Mouse (Mus musculus) embryonic facial prominence, embryonic 14.5 days (tissue): Measurements from ENCODE around the gene Slc26a9. TPM values are rescaled to one million over a fixed set of nuclear protein-coding genes. Genes with fewer than 3 reads are reported as not detected.
"Not testable (repeated sequence)": the region's sequence is repeated elsewhere in the genome, so short reads cannot be mapped to it uniquely, and the experiment has no call there.

ENCODE experiments used
- ATAC-seq: fragments of 200-750 bp; cut with Nextera tagmentation; 2 replicates; pipeline ENCODE4 v1.8.0; 2017; ENCODE audit warnings: low read depth, moderate number of reproducible peaks, moderate TSS enrichment
- DNase-seq: peaks from one replicate; pipeline ENCODE4 v3.0.0-alpha.2; 2015; ENCODE audit warnings: low spot score
- H3K27ac ChIP-seq: fragments of 300-500 bp; sonication (generic); replicated peaks from 2 replicates; pipeline ENCODE4 v1.5.1; 2014; ENCODE audit warnings: low read depth, mild to moderate bottlenecking, low read length, moderate library complexity
- H3K27me3 ChIP-seq: fragments of 300-500 bp; sonication (generic); replicated peaks from 2 replicates; pipeline ENCODE4 v1.6.1; 2014; ENCODE audit warnings: low read length; ENCODE audit not compliant: control insufficient read depth, insufficient read depth
- H3K36me3 ChIP-seq: fragments of 300-500 bp; sonication (generic); 2 replicates; pipeline ENCODE4 v1.6.1; 2014; ENCODE audit warnings: low read length, mixed read lengths; ENCODE audit not compliant: control insufficient read depth, insufficient read depth
- H3K4me1 ChIP-seq: fragments of 300-500 bp; sonication (generic); 2 replicates; pipeline ENCODE4 v1.6.1; 2014; ENCODE audit warnings: antibody characterized with exemption, low read length; ENCODE audit not compliant: control insufficient read depth, insufficient read depth
- H3K4me2 ChIP-seq: fragments of 300-500 bp; sonication (generic); 2 replicates; pipeline ENCODE4 v1.6.1; 2014; ENCODE audit warnings: low read depth, mild to moderate bottlenecking, low read length, moderate library complexity, mixed read lengths
- H3K4me3 ChIP-seq: fragments of 300-500 bp; sonication (generic); 2 replicates; pipeline ENCODE4 v1.5.1; 2014; ENCODE audit warnings: low read depth, mild to moderate bottlenecking, low read length
- H3K9ac ChIP-seq: fragments of 300-500 bp; sonication (generic); 2 replicates; pipeline ENCODE4 v1.6.1; 2014; ENCODE audit warnings: low read depth, mild to moderate bottlenecking, low read length, moderate library complexity, mixed read lengths
- H3K9me3 ChIP-seq: fragments of 300-500 bp; sonication (generic); 2 replicates; pipeline ENCODE4 v1.6.1; 2016; ENCODE audit warnings: low read length; ENCODE audit not compliant: control insufficient read depth
- WGBS: fragments of 180-500 bp; shearing (Covaris S2); extraction: QIAGEN DNeasy Blood & Tissue Kit; methylation state at CpG from one replicate; pipeline ENCODE4 v1.1.7; 2014; 5-methylcytosine and 5-hydroxymethylcytosine counted together
- polyA plus RNA-seq: library from polyadenylated mRNA; unstranded; fragments of >200 nt; fragmentation: Nextera tagmentation; extraction: Ambion mirVana; gene quantifications from 2 replicates; pipeline ENCODE4 v1.2.1, GENCODE M21; 2014

Gene Slc26a9
- polyA plus RNA-seq, 1 experiment from 2014 or later, result 0.10 TPM

DNA sequence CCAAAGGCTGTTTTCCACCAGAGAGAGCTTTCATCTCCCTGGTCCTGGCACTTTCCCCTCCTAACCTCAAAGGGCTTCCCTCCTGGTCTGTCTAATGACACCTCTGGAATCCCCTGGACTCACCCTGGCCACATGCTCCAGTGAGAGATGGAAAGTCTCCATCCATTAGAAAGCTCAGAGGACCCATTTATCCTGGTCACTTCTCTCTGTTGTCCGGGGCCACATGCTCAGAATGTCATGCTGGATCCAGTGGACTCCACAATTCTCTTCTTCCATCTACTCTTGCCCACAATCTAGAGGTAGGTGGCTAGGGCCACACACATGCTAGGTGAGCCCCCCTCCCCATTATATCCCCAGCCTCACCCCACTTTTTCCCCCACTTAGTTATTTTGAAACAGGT is 65.2 kb downstream of the Slc26a9 start:
- ATAC-seq (no peak), DNase-seq (no peak)
- 79% methylated on average over 1 of the region's 1 CpGs for WGBS

GRCm38 (mm10) chr1:131809651-131810050 is 65.8 kb downstream of the Slc26a9 start:
- Histone ChIP-seq H3K27ac (no peak overlapping the region), H3K36me3 (no peaks in the 10 kb centered on the region), H3K4me3 (no peak overlapping the region), H3K4me1 (no peaks in the 10 kb centered on the region), H3K9me3 (no peaks in the 10 kb centered on the region), H3K4me2 (no peak overlapping the region), H3K9ac (no peak overlapping the region), H3K27me3 (no peaks in the 10 kb centered on the region)
- no peak for ATAC-seq
- 64% methylated on average over 2 of the region's 2 CpGs for WGBS
- DNase-seq, result no peak

More for the DNA sequence above, 65.2 kb downstream of the Slc26a9 start:
- H3K9ac ChIP-seq, result no peak overlapping the region
- H3K36me3 ChIP-seq, result no peaks in the 10 kb centered on the region
- no peaks in the 10 kb centered on the region for H3K4me1 ChIP-seq
- no peak overlapping the region for H3K4me3 ChIP-seq
- H3K27ac ChIP-seq, result no peak overlapping the region
- H3K4me2 ChIP-seq, result no peak overlapping the region
- H3K9me3 ChIP-seq, result no peaks in the 10 kb centered on the region
- H3K27me3 ChIP-seq, result no peaks in the 10 kb centered on the region

DNA sequence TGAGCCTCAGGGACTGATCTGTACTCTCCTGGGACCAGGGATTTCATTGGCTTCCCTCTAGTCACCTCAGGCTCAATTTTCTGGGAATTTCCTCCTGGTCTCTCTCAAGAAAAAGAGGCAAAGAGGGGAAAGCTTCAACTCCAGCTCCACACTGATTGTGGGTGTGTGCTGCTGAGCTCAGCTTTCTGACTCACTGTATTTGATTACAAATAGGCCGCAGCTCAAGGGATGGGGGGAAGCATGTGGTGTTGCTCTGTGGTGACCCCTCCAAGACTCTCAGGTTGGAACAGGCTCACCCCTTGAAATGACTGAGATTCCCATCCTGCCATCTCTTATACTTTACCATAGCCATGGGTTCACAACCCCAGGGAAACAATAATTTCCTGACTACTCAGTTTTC is 67.6 kb downstream of the Slc26a9 start:
- 56% methylated on average over 1 of the region's 1 CpGs for WGBS
- Histone ChIP-seq H3K4me3 (no peak overlapping the region), H3K4me1 (no peaks in the 10 kb centered on the region), H3K27me3 (no peaks in the 10 kb centered on the region), H3K27ac (no peak overlapping the region), H3K4me2 (no peak overlapping the region), H3K9ac (no peak overlapping the region), H3K36me3 (no peaks in the 10 kb centered on the region), H3K9me3 (no peaks in the 10 kb centered on the region)
- ATAC-seq (no peak), DNase-seq (no peak)

DNA sequence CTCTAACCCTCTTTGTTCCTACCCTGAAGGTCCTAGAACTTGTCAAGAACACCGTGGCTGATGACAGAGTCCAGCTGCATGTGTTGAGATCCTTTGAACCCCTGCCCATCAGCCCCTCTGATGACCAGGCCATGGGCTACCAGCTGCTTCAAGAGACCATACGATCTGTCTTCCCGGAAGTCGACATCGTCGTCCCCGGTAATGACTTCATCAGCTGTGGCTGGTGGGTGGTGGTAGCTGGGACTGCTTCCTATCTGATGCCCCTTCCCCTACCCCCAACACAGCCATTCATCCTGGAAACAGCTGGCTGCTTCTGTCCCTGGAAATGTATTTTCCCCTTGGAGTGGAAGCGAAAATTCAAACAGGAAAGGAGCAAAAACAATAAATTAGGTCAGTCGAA is 68.2 kb downstream of the Slc26a9 start:
- Histone ChIP-seq H3K9ac (no peak overlapping the region), H3K4me1 (no peaks in the 10 kb centered on the region), H3K27ac (no peak overlapping the region), H3K36me3 (no peaks in the 10 kb centered on the region), H3K4me2 (no peak overlapping the region), H3K9me3 (no peaks in the 10 kb centered on the region), H3K4me3 (no peak overlapping the region), H3K27me3 (no peaks in the 10 kb centered on the region)
- DNase-seq (no peak), ATAC-seq (no peak)
- WGBS, result 67% methylated on average over 9 of the region's 9 CpGs

GRCm38 (mm10) chr1:131812631-131813295 is 68.9 kb downstream of the Slc26a9 start:
- Histone ChIP-seq H3K9me3 (no peaks in the 10 kb centered on the region), H3K36me3 (no peaks in the 10 kb centered on the region), H3K4me3 (no peak overlapping the region), H3K9ac (no peak overlapping the region), H3K27ac (no peak overlapping the region), H3K4me1 (no peaks in the 10 kb centered on the region), H3K27me3 (no peaks in the 10 kb centered on the region), H3K4me2 (no peak overlapping the region)
- no peak for ATAC-seq
- DNase-seq, result no peak
- 85% methylated on average over 9 of the region's 9 CpGs for WGBS

DNA sequence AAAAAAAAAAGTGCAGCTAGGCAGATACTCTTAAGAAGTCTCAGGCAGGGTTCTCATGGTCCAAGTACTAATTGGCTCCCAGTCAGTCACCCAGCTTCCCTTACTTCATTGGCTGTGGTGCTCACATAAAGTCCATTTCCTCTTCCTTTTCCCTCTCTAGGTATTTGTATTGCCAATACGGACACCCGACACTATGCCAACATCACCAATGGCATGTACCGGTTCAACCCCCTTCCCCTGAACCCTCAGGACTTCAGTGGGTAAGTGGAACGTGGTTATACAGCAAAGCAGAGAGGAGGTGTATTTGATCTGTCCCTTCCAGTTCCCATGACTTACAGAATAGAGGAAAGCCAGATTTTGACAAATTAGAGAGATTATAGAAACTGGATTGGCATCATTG is 69.9 kb downstream of the Slc26a9 start:
- Histone ChIP-seq H3K4me2 (no peak overlapping the region), H3K4me3 (no peak overlapping the region), H3K9ac (no peak overlapping the region), H3K9me3 (no peaks in the 10 kb centered on the region), H3K4me1 (no peaks in the 10 kb centered on the region), H3K27ac (no peak overlapping the region), H3K27me3 (no peaks in the 10 kb centered on the region), H3K36me3 (no peaks in the 10 kb centered on the region)
- 86% methylated on average over 4 of the region's 4 CpGs for WGBS
- ATAC-seq (no peak), DNase-seq (no peak)

DNA sequence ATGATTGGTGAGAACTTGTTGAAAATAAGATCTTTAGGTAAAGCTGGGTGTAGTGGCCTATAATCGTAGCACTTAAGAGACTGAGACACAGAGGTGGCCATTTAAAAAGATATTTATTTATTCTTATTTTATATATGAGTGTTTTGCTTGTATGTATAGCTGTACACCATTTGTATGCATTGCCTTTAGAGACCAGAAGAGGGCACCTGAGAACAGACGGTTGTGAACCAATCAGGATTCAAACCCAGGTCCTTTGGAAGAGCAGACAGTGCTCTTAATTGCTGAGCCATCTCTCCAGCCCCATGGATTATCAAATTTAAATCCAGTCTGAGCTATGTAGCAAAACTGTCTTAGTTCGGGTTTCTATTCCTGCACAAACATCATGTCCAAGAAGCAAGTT is 70.4 kb downstream of the Slc26a9 start:
- WGBS, result 88% methylated on average over 3 of the region's 3 CpGs

DNA sequence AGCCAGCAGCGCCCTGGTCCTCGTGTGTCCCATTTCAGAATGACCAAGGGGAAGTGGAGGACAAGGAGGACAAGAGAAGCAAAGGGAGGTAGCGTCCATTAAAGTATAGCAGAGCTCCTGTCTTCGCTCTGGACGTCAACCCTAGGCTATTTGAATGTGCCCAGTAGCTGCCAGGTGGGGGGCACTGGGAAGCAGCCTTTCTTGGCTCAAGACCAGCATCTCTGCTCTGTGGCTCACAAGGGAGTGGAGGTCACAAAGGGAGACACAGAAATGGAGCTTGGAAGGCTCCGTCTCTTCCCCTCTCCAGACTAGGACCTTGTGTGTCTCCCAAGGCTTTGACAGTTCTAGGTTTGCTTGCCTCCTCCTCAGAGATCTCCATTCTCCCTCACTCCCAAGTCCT is 73.1 kb downstream of the Slc26a9 start:
- WGBS, result 77% methylated on average over 6 of the region's 6 CpGs
- H3K4me2 ChIP-seq, result no peak overlapping the region
- H3K4me1 ChIP-seq, result no peaks in the 10 kb centered on the region
- peaks cover 9% of the 10 kb centered on the region; the same call in 1 of the 2 replicates for H3K9me3 ChIP-seq
- no peak overlapping the region for H3K4me3 ChIP-seq
- ATAC-seq (no peak), DNase-seq (no peak)
- no peaks in the 10 kb centered on the region for H3K27me3 ChIP-seq
- no peak overlapping the region for H3K27ac ChIP-seq
- H3K36me3 ChIP-seq, result no peaks in the 10 kb centered on the region
- H3K9ac ChIP-seq, result no peak overlapping the region

More for the DNA sequence above, 70.4 kb downstream of the Slc26a9 start:
- Histone ChIP-seq H3K27me3 (no peaks in the 10 kb centered on the region), H3K36me3 (no peaks in the 10 kb centered on the region), H3K4me3 (no peak overlapping the region), H3K4me2 (no peak overlapping the region), H3K9me3 (peaks cover 3% of the 10 kb centered on the region; the same call in 1 of the 2 replicates), H3K27ac (no peak overlapping the region), H3K9ac (no peak overlapping the region), H3K4me1 (no peaks in the 10 kb centered on the region)
- ATAC-seq, result no peak
- DNase-seq, result no peak

DNA sequence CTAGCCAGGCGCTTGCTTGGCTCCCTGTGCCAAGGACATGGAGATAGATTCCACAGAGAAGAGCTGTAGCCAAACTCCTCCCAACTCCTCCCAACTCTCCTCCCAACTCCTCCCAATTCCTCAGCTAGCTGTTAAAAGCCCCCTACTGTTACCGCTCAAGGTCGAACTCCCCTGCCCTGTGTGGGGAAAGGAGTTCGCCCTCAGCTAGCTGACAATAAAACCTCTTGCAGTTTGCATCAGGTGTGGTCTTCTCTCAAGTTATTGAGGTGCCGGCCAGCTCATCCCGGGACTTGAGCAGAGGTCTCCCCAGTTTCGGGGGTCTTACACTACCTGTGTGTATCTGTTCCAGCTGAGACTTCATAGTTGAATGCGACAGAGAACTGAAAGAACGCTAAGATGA is 76.5 kb downstream of the Slc26a9 start:
- not testable (repeated sequence) for DNase-seq, H3K4me3 ChIP-seq, H3K27me3 ChIP-seq, H3K9me3 ChIP-seq, H3K4me2 ChIP-seq, H3K36me3 ChIP-seq, H3K4me1 ChIP-seq, H3K9ac ChIP-seq, ATAC-seq
- WGBS, result 67% methylated on average over 8 of the region's 9 CpGs
- 0 out of 2 replicates have a peak overlapping the region, but pooled peaks have one; percentile 18 for H3K27ac ChIP-seq
